Mouse (Mus musculus) liver, adult 2 months (tissue): ENCODE results near the gene Trpc4.

Experiments used
- CTCF ChIP-seq: fragments of 200-500 bp; IDR thresholded peaks from 2 replicates; pipeline ENCODE4 v1.5.1; 2011; ENCODE audit warnings: low read depth, low read length, control low read depth
- POLR2A ChIP-seq: fragments of 200-500 bp; IDR thresholded peaks from 2 replicates; pipeline ENCODE4 v1.6.1; 2011; ENCODE audit warnings: low read length, control low read depth; ENCODE audit not compliant: insufficient read depth; ENCODE audit errors: extremely low read depth

- no peak for TF ChIP-seq CTCF
- TF ChIP-seq POLR2A, result no peak
Observed at GRCm38 (mm10) chr3:54289731-54290130, 133.9 kb downstream of the Trpc4 start.
